Comparison of ENCODE assay signal across 9 mouse cellular contexts in the genomic region with DNA sequence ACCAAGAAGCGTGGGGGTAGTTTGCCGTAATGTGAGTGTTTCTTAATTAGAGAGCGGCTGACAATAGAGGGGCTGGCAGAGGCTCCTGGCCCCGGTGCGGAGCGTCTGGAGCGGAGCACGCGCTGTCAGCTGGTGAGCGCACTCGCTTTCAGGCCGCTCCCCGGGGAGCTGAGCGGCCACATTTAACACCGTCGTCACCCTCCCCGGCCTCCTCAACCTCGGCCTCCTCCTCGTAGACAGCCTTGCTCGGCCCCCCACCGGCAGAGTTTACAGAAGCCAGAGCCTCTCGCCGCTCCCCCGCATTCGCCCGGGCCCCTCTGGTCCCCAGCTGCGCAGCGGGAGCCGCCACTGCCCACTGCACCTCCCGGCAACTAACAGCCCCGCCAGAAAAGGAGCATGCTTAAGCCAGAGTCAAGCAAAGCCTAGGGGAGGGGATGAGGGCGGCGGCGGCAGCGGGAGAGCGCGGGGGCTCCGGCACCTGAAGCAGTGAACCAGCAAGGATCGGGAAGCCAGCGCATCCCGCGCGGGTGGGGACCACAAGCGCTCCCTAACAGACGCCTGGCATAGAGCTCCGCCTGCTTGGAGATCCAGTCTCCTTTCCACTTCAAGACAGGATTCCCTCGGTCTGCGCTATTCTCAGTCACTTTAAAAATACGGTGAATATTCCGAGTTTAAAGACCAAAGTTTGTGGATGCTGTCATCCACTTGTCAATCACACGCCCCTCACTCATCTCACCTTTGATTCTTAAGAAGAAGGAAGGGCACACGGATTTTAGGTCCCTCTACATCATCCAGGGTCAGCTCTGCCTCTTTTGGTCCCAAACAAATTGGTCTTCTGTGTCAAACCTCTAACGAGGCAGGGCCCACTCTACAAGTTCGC. TPM values are rescaled to one million over a fixed set of nuclear protein-coding genes. Genes with fewer than 3 reads are reported as not detected.
A peak's percentile ranks its signal among the peaks of the same experiment; 100 is the strongest.
DNase-seq lines count a peak whose midpoint lies in the region; ATAC-seq and TF ChIP-seq lines count a peak whose summit lies in the region.
"Had no signal": no experiment of that assay in that cellular context is flagged by ENCODE, and none has a peak within 500 bp of the region (broad histone marks: within the 10 kb centered on the region; RNA-seq: fewer than 3 reads in every experiment).

No protein-coding gene starts in this region.

- H3K36me3 ChIP-seq in heart, adult 2 months (ENCODE audit: control insufficient read depth, insufficient read depth, low read length): no peaks in the 10 kb centered on the region
- no peaks in the 10 kb centered on the region for H3K36me3 ChIP-seq in hindbrain, embryonic 12.5 days
- no peaks in the 10 kb centered on the region for H3K36me3 ChIP-seq in midbrain, embryonic 14.5 days (ENCODE audit: control insufficient read depth, insufficient read depth, low read length)

- intact Hi-C loops in heart, adult 2 months (cut with DNase I): no loop called here

- no peaks in the 10 kb centered on the region for H3K79me2 ChIP-seq in heart, adult 2 months (replicated peaks; ENCODE audit: control insufficient read depth, insufficient read depth, low read length)

- no peaks in the 10 kb centered on the region for H3K9me3 ChIP-seq in hindbrain, embryonic 12.5 days (replicated peaks)
- H3K9me3 ChIP-seq in midbrain, embryonic 14.5 days (ENCODE audit: control insufficient read depth, low read length): no peaks in the 10 kb centered on the region

- H3K27me3 ChIP-seq in heart, adult 2 months (ENCODE audit: control insufficient read depth, insufficient read depth, low read length): peaks cover 17% of the 10 kb centered on the region
- peaks cover 68% of the 10 kb centered on the region for H3K27me3 ChIP-seq in hindbrain, embryonic 12.5 days
- peaks cover 72% of the 10 kb centered on the region for H3K27me3 ChIP-seq in midbrain, embryonic 14.5 days (ENCODE audit: control insufficient read depth, insufficient read depth, low read length)

- H3K4me1 ChIP-seq in heart, adult 2 months (ENCODE audit: control insufficient read depth, insufficient read depth, low read length): no peaks in the 10 kb centered on the region
- peaks cover 19% of the 10 kb centered on the region for H3K4me1 ChIP-seq in hindbrain, embryonic 12.5 days
- peaks cover under 1% of the 10 kb centered on the region for H3K4me1 ChIP-seq in midbrain, embryonic 14.5 days (ENCODE audit: control insufficient read depth, insufficient read depth, low read length)

- WGBS in heart, adult 2 months: 3% methylated on average over 54 of the region's 54 CpGs
- WGBS in hindbrain, embryonic 12.5 days: 1% methylated on average over 54 of the region's 54 CpGs
- WGBS in midbrain, embryonic 14.5 days: 1% methylated on average over 54 of the region's 54 CpGs

- peak overlapping the region; percentile 18 for H3K4me3 ChIP-seq in heart, adult 2 months
- peak overlapping the region; percentile 51 for H3K4me3 ChIP-seq in hindbrain, embryonic 12.5 days
- peak overlapping the region; percentile 51 for H3K4me3 ChIP-seq in midbrain, embryonic 14.5 days (replicated peaks; ENCODE audit: low read depth, low read length)

- H3K9ac ChIP-seq in heart, adult 2 months (ENCODE audit: low read depth, low read length): no peak overlapping the region
- peak overlapping the region; percentile 51 for H3K9ac ChIP-seq in hindbrain, embryonic 12.5 days
- peak overlapping the region; percentile 46 for H3K9ac ChIP-seq in midbrain, embryonic 14.5 days (replicated peaks; ENCODE audit: low read length)

- peak; percentile 90 for ATAC-seq in hindbrain, embryonic 12.5 days (ENCODE audit: low FRiP score)
- ATAC-seq in midbrain, embryonic 14.5 days (ENCODE audit: low FRiP score, low TSS enrichment): peak; percentile 79

- no peak overlapping the region for H3K27ac ChIP-seq in heart, adult 2 months
- 0 out of 2 replicates have a peak overlapping the region, but pooled peaks have one; percentile 23 for H3K27ac ChIP-seq in hindbrain, embryonic 12.5 days
- H3K27ac ChIP-seq in midbrain, embryonic 14.5 days (replicated peaks; ENCODE audit: low read depth, low read length): no peak overlapping the region

- no peak for TF ChIP-seq POLR2A in heart, adult 2 months (IDR thresholded peaks at IDR 0.05; ENCODE audit: insufficient read depth, low read depth, low read length)

- no peak for TF ChIP-seq CTCF in heart, adult 2 months (IDR thresholded peaks at IDR 0.05)

- H3K4me2 ChIP-seq in hindbrain, embryonic 12.5 days (replicated peaks): peak overlapping the region; percentile 94
- H3K4me2 ChIP-seq in midbrain, embryonic 14.5 days (ENCODE audit: low read length): peak overlapping the region; percentile 99

- peak; percentile 4 to 19 for DNase-seq in heart, adult 2 months
- DNase-seq in heart, adult 9 months (ENCODE audit: low spot score in 2 of 2): no peak
- peak; percentile 70 for DNase-seq in ES-CJ7 (ENCODE audit: low read depth, low spot score)
- peak; percentile 54 for DNase-seq in embryo, embryonic 9.5 days (ENCODE audit: extremely low spot score)
- peak; percentile 77 for DNase-seq in midbrain, embryonic 14.5 days
- no peak for DNase-seq in c-Kit-positive CD71-positive TER-119-positive erythroid progenitor cells, embryonic 14.5 days (ENCODE audit: low spot score)
- DNase-seq in spleen, adult 12 weeks (ENCODE audit: low spot score): no peak

- no peak for TF ChIP-seq EP300 in heart, adult 2 months (IDR thresholded peaks at IDR 0.05; ENCODE audit: insufficient read depth, low read depth, low read length)

RNA-seq across cellular contexts. Expression of a gene that starts 5.8 kb away (rescaled TPM):
- not detected for total RNA-seq in heart, adult 2 months (2021)
- polyA plus RNA-seq in heart, adult 2 months (2012; rRNA removed): not detected in 2 replicates
- polyA plus RNA-seq in hindbrain, embryonic 12.5 days (2016; fragmentation: Nextera tagmentation; extraction: Ambion mirVana): 17.7 and 18.3 TPM in 2 replicates
- polyA plus RNA-seq in midbrain, embryonic 14.5 days (2014; fragmentation: Nextera tagmentation; extraction: Ambion mirVana): 4.2 and 4.6 TPM in 2 replicates
- total RNA-seq: heart, postnatal 36 days had no signal

Comparison
In these comparisons a context has a peak if more than half of its experiments do, and no peak if none do; other contexts are left out.
1. DNase-seq: peak in heart, adult 2 months (2 of 2), ES-CJ7 (single experiment), embryo, embryonic 9.5 days (single experiment) and midbrain, embryonic 14.5 days (single experiment); none in heart, adult 9 months (0 of 2), c-Kit-positive CD71-positive TER-119-positive erythroid progenitor cells, embryonic 14.5 days (single experiment) and spleen, adult 12 weeks (single experiment).
2. Peak in every context shown above with its lines, with median percentiles within 50 percentile points of each other: H3K4me3 ChIP-seq.